Mouse (Mus musculus): ENCODE results near the gene Gale.

- TF ChIP-seq CTCF (IDR thresholded peaks at IDR 0.05; ENCODE audit: low read depth) (no peak), EP300 (optimal IDR thresholded peaks at IDR 0.05) (no peak)
These were observed 39.1 kb upstream of the Gale start for GRCm38 (mm10) chr4:135924418-135924817.
